9 mouse cellular contexts compared by ENCODE assay signal in genomic region chr16:10073158-10073557, GRCm38 (mm10).
DNase-seq lines count a peak whose midpoint lies in the region; ATAC-seq and TF ChIP-seq lines count a peak whose summit lies in the region.
"Had no signal": no experiment of that assay in that cellular context is flagged by ENCODE, and none has a peak within 500 bp of the region (broad histone marks: within the 10 kb centered on the region; RNA-seq: fewer than 3 reads in every experiment).

No protein-coding gene starts in this region.

- 30% methylated on average over 6 of the region's 6 CpGs for WGBS in heart, embryonic 12.5 days

- H3K9me3 ChIP-seq in heart, embryonic 12.5 days (replicated peaks) = no peaks in the 10 kb centered on the region

- H3K36me3 ChIP-seq in heart, embryonic 12.5 days = no peaks in the 10 kb centered on the region
- H3K36me3 ChIP-seq in splenic B cell, adult 2 months (ENCODE audit: control insufficient read depth, insufficient read depth, low read length, poor library complexity, severe bottlenecking) = no peaks in the 10 kb centered on the region

- no peaks in the 10 kb centered on the region for H3K27me3 ChIP-seq in heart, embryonic 12.5 days (replicated peaks)
- no peaks in the 10 kb centered on the region for H3K27me3 ChIP-seq in splenic B cell, adult 2 months (ENCODE audit: control insufficient read depth, insufficient read depth, low read length, poor library complexity, severe bottlenecking)

- no peak overlapping the region for H3K27ac ChIP-seq in heart, embryonic 12.5 days (ENCODE audit: poor library complexity, severe bottlenecking)
- no peak overlapping the region for H3K27ac ChIP-seq in embryonic fibroblast, embryonic 13.5 days (ENCODE audit: insufficient read depth, low read length)
- H3K27ac ChIP-seq: macrophage had no signal

- H3K9ac ChIP-seq in heart, embryonic 12.5 days = no peak overlapping the region

- no peak overlapping the region for H3K4me3 ChIP-seq in heart, embryonic 12.5 days
- H3K4me3 ChIP-seq in embryonic fibroblast, embryonic 13.5 days (ENCODE audit: insufficient read depth, low read length) = no peak overlapping the region

- TF ChIP-seq POLR2A in brain, embryonic 14.5 days (IDR thresholded peaks at IDR 0.05; ENCODE audit: borderline replicate concordance, extremely low read depth, insufficient read depth, insufficient read length, poor library complexity, severe bottlenecking) = no peak
- TF ChIP-seq POLR2A in embryonic fibroblast, embryonic 13.5 days (IDR thresholded peaks at IDR 0.05; ENCODE audit: low read depth, low read length) = no peak

- ATAC-seq in heart, embryonic 12.5 days (ENCODE audit: insufficient number of reproducible peaks, low FRiP score) = no peak

- H3K4me2 ChIP-seq in heart, embryonic 12.5 days = no peak overlapping the region

- peak; percentile 95 for TF ChIP-seq CTCF in brain, embryonic 14.5 days (IDR thresholded peaks at IDR 0.05; ENCODE audit: borderline replicate concordance, extremely low read depth, insufficient read depth, insufficient read length)
- peak; percentile 50; the same call in 1 of the 2 replicates for TF ChIP-seq CTCF in embryonic fibroblast, embryonic 13.5 days (IDR thresholded peaks at IDR 0.05; ENCODE audit: borderline replicate concordance, insufficient read depth, low read length)

- DNase-seq in heart, adult 8-10 months (ENCODE audit: low spot score) = peak; percentile 11
- peak; percentile 3 for DNase-seq in CD4-positive helper T cell, adult 2 months (ENCODE audit: low read depth, low spot score)
- DNase-seq in brain, embryonic 14.5 days (ENCODE audit: low read depth) = peak; percentile 84
- peak; percentile 62 for DNase-seq in layer of hippocampus, adult 11-12 months (ENCODE audit: low spot score)
- peak; percentile 28 for DNase-seq in lung, postnatal 36 days
- peak; percentile 30 for DNase-seq in splenic B cell, adult 2 months (ENCODE audit: low read depth, low spot score)

- H3K4me1 ChIP-seq in heart, embryonic 12.5 days (replicated peaks) = no peaks in the 10 kb centered on the region
- H3K4me1 ChIP-seq in embryonic fibroblast, embryonic 13.5 days (ENCODE audit: control insufficient read depth, insufficient read depth, low read length) = no peaks in the 10 kb centered on the region

Comparison
In these comparisons a context has a peak if more than half of its experiments do, and no peak if none do; other contexts are left out.
1. DNase-seq: peak in every context shown above with its lines; median percentile 84 in brain, embryonic 14.5 days; 62 in layer of hippocampus, adult 11-12 months; 30 in splenic B cell, adult 2 months; 28 in lung, postnatal 36 days; 11 in heart, adult 8-10 months; 3 in CD4-positive helper T cell, adult 2 months.